Mouse (Mus musculus) heart, postnatal 4 days (tissue): ENCODE results near the gene Mlst8. TPM values are rescaled to one million over a fixed set of nuclear protein-coding genes. Genes with fewer than 3 reads are reported as not detected.
"Not testable (repeated sequence)": the region's sequence is repeated elsewhere in the genome, so short reads cannot be mapped to it uniquely, and the experiment has no call there.

Source experiments
- DNase-seq: peaks from one replicate; pipeline ENCODE4 v3.0.0; 2021
- total RNA-seq, 2 experiments: library from RNA; stranded (reverse); gene quantifications; 2 replicates each; pipeline ENCODE4 v1.2.3; 2021

The Mlst8 gene
- total RNA-seq, 2 experiments from 2014 or later = 14.9 to 16.3 TPM

- no peak for DNase-seq
Measured at GRCm38 (mm10) chr17:24468636-24469246, 10.1 kb downstream of the Mlst8 start.

- no peak for DNase-seq
Measured at GRCm38 (mm10) chr17:24463374-24464133, 15.3 kb downstream of the Mlst8 start.

GRCm38 (mm10) chr17:24462932-24463331, 15.9 kb downstream of the Mlst8 start:
- DNase-seq = no peak

GRCm38 (mm10) chr17:24461580-24461979, 17.3 kb downstream of the Mlst8 start:
- DNase-seq = no peak

- not testable (repeated sequence) for DNase-seq
Measured at GRCm38 (mm10) chr17:24455523-24456206, 23.2 kb downstream of the Mlst8 start.

GRCm38 (mm10) chr17:24454756-24455522, 23.9 kb downstream of the Mlst8 start:
- peak; percentile 100 for DNase-seq

GRCm38 (mm10) chr17:24454218-24454755, 24.6 kb downstream of the Mlst8 start:
- no peak for DNase-seq

- no peak for DNase-seq
Measured at GRCm38 (mm10) chr17:24453372-24453771, 25.5 kb downstream of the Mlst8 start.

GRCm38 (mm10) chr17:24451220-24451619, 27.7 kb downstream of the Mlst8 start:
- no peak for DNase-seq

GRCm38 (mm10) chr17:24449507-24449906, 29.4 kb downstream of the Mlst8 start:
- no peak for DNase-seq

GRCm38 (mm10) chr17:24446590-24446989, 32.3 kb downstream of the Mlst8 start:
- DNase-seq = no peak

GRCm38 (mm10) chr17:24443409-24443808, 35.5 kb downstream of the Mlst8 start:
- no peak for DNase-seq

GRCm38 (mm10) chr17:24442632-24443155, 36.2 kb downstream of the Mlst8 start, which contains the start of gene Dnase1l2:
Dnase1l2 (minus strand) TSS chr17:24443105.
- DNase-seq = no peak

- no peak for DNase-seq
Measured at GRCm38 (mm10) chr17:24442107-24442506, 36.8 kb downstream of the Mlst8 start.

GRCm38 (mm10) chr17:24441148-24441547, 37.7 kb downstream of the Mlst8 start:
- no peak for DNase-seq

- DNase-seq = no peak
Measured at GRCm38 (mm10) chr17:24440377-24440776, 38.5 kb downstream of the Mlst8 start.

- DNase-seq = peak; percentile 38
Measured at GRCm38 (mm10) chr17:24437016-24437415, 41.9 kb downstream of the Mlst8 start.

GRCm38 (mm10) chr17:24429201-24429983, 49.5 kb downstream of the Mlst8 start:
- DNase-seq = peak; percentile 70

GRCm38 (mm10) chr17:24427170-24427557, 51.7 kb downstream of the Mlst8 start:
- no peak for DNase-seq

- DNase-seq = peak; percentile 96
Measured at GRCm38 (mm10) chr17:24426471-24427169, 52.3 kb downstream of the Mlst8 start, which contains the start of gene Eci1. Eci1 (plus strand) TSS chr17:24426641.
